Mouse (Mus musculus) CD4-positive helper T cell, adult 2 months (primary cell): Measurements from ENCODE around the gene Cdv3.
"Not testable (repeated sequence)": the region's sequence is repeated elsewhere in the genome, so short reads cannot be mapped to it uniquely, and the experiment has no call there.

Source experiments
- DNase-seq: peaks from one replicate; pipeline ENCODE4 v3.0.0-alpha.2; 2012; ENCODE audit warnings: low read depth, missing footprints, low spot score

Gene Cdv3

DNA sequence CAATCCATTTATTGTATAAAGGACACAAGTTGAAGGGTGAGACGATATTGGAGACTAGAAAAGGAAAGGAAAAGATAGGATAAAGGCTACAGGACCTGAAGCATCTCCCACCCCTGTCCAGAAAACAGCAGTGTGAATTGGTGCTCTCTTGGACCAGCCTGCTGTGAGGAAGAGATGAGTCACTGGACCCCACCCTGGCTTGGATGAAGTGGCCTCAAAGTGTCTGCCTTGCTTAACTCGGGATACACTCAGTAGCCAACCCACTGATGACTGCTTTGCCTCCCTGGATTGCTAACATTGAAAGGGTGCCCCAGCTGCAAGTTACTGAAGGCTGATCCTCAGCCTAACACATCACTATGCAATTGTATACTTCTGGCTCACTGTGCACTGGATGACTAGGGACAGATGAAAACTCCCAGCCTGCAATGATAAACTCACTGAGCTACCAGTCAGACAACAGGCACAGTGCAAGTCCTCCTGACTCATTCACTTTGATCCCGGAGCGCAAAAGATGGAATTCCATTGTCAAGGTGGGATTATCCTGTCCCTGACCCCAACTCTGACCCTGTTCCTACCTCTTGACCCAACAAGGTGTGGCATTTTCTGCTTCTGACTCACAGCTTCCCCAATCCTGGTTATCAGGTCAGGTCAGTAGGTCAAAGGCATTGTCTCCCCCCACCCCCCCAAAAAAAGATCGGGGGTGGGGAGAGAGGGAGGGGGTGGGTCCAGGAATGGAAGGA is 6.8 kb upstream of the Cdv3 start:
- no peak for DNase-seq

- no peak for DNase-seq
Measured at GRCm38 (mm10) chr9:103369951-103370350, 4.3 kb upstream of the Cdv3 start.

DNA sequence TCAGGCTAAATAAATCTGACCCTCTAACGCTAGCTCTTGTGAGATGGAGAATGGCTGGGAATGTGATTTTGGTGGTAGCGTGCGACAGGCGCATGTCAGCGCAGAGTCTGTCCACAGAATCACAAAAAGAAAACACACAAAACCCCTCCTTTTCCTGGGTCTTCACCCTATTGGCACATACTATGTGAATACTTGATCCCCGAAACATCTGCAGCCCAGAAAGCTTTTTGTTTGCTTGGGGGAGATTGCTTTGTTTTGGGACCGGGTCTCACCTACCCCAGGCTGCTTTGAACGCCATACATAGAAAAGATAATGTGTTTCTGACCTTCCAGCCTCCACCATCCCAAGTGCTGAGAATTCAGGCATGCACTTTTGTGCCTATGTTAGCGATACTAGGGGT is 716 bp upstream of the Cdv3 start:
- no peak for DNase-seq

DNA sequence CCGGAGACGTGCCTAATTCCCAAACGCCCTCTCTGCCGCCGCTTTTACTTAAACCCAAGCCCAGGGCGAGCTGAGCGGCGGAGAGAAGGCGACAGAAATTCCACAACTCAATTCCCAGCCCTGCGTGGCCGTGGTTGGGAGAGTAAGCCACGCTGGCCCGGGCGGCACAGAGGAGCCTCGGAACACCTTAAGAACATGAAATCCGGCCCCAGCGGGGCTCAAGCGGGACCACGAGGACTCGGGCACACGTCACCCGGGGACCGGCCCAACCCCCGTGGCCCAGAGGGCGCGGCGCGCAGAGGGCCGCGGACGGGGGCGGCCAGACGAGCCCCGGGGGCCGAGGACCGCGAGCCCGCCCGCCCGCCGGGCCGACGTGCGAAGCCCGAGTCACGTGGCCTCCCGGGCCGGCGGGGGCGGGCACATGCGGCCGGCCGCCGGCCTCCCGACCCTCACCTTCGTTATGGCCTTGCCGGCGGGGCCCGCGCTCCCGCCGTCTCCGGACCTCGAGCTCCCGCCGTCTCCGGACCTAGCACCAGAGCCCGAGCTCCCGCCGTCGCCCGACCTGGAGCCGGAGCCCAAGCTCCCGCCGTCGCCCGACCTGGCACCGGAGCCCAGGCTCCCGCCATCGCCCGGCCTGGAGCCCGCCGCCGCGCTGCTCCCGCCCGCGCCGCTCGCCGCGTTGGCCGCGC is 895 bp downstream of the Cdv3 start:
- DNase-seq: peak; percentile 68

- DNase-seq: peak; percentile 50
Measured at GRCm38 (mm10) chr9:103363730-103364417, 1.8 kb downstream of the Cdv3 start.

- DNase-seq: no peak
Measured at GRCm38 (mm10) chr9:103363088-103363487, 2.6 kb downstream of the Cdv3 start.

DNA sequence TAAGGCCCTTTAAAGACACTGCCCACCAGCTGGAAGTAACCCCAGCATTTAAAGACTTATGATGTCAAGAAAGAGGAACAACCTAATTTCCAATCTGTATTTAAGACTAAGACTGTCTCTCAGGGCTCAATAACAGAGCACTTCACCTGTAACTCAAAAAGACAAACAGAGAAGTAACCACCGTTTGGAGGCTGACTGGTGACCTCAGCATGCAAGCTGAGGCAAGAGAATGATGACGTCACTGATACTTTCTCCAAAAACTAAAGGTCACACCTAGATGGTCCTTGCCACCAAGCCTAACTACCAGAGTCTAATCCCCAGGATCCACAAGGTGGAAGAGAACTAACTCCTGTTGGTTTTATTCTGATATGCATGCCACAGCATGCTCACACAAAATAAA is 5.0 kb downstream of the Cdv3 start:
- no peak for DNase-seq

- no peak for DNase-seq
Measured at GRCm38 (mm10) chr9:103358545-103358944, 7.1 kb downstream of the Cdv3 start.

- no peak for DNase-seq
Measured at GRCm38 (mm10) chr9:103357893-103358292, 7.7 kb downstream of the Cdv3 start.

GRCm38 (mm10) chr9:103353500-103354260 is 12.0 kb downstream of the Cdv3 start:
- DNase-seq: not testable (repeated sequence)

DNA sequence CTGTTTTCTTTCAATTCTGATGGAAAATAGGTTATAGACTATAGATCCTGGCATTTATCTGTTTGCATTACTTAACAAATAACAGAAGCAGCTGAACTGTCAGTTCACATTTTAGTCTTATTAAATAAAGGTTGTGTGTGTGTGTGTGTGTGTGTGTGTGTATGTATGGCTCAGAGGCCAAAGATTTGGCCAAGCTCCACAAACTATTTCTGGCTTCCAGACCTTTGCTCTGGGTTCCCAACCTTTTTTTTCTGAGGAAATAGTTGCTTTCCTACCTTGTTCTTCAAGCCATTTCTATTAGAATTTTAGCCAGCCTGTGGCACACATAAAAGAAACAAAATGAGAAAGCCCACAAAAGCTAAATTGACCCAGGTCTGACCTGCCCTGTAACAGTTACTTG is 16.8 kb downstream of the Cdv3 start:
- DNase-seq: no peak

GRCm38 (mm10) chr9:103347996-103348490 is 17.6 kb downstream of the Cdv3 start:
- no peak for DNase-seq

DNA sequence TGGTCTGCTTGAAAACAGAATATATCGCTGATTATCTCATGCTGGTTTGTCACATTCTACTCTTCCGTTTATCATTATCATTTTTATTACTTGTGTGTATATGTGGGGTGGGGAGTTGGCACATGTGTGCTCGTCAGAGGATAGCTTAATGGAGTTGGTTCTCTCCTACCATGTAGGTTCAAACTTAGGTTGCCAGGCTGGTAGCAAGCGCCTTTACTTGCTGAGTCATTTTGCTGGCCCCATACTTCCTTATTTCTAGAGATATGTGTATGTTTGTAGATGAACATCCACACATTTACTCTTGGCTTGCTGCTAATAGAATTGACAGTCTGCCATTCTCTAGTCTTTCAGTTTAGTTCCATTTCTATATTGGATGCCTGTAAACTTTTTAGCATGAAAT is 18.6 kb downstream of the Cdv3 start:
- DNase-seq: no peak

GRCm38 (mm10) chr9:103336912-103337311 is 28.7 kb downstream of the Cdv3 start:
- DNase-seq: peak; percentile 41

- DNase-seq: peak; percentile 6
Measured at GRCm38 (mm10) chr9:103332663-103333062, 33.0 kb downstream of the Cdv3 start.

DNA sequence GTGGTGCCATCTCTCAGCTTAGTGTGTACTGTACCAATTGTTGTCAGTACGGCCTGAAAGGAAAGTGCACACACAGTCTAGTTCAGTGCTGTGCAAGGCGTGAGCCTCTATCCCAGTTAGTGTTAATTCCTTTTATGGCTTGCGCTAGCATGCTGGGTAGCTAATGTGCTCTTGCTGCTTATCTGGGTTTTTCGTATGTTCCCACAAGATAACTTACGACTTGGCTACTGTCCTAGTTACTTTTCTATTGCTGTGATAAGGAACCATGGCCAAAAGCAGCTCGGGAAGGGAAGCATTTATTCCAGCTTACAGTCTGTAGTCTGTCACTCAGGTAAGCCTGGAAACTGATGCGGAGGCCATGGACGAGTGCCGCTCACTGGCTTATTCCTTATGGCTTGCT is 39.2 kb downstream of the Cdv3 start:
- DNase-seq: no peak

- DNase-seq: no peak
Measured at GRCm38 (mm10) chr9:103324678-103325077, 41.0 kb downstream of the Cdv3 start.

GRCm38 (mm10) chr9:103309832-103310231 is 55.8 kb downstream of the Cdv3 start:
- DNase-seq: no peak

GRCm38 (mm10) chr9:103305332-103306041 is 60.2 kb downstream of the Cdv3 start:
- no peak for DNase-seq

- peak; percentile 95 for DNase-seq
Measured at GRCm38 (mm10) chr9:103304927-103305326, 60.7 kb downstream of the Cdv3 start, which contains the start of the genes 1300017J02Rik and Topbp1. TSS of gene 1300017J02Rik (minus strand) at chr9:103305082. TSS of gene Topbp1 (plus strand) at chr9:103305215.
